Mouse (Mus musculus) adrenal gland, adult (tissue): ENCODE data around the gene Wdr91.

Source experiments
- DNase-seq, 2 experiments: peaks; one replicate each; pipeline ENCODE4 v3.0.0; 2022 to 2023; ENCODE audit warnings: low spot score in 1 of 2; ENCODE audit not compliant: inconsistent age in 2 of 2

Gene Wdr91

GRCm38 (mm10) chr6:34910371-34911219 is at the start of gene Wdr91:
TSS of gene Wdr91 (minus strand) at chr6:34910876.
- DNase-seq: peak; percentile 93 to 98

GRCm38 (mm10) chr6:34959131-34959530 is 48.5 kb upstream of the Wdr91 start:
- DNase-seq: peak; percentile 23 to 41

GRCm38 (mm10) chr6:34955862-34956241 is 45.2 kb upstream of the Wdr91 start:
- DNase-seq: no peak

GRCm38 (mm10) chr6:34954926-34955861 is 44.5 kb upstream of the Wdr91 start:
- peak; percentile 15 to 59 for DNase-seq

- DNase-seq: no peak
Observed at GRCm38 (mm10) chr6:34951956-34952667, 41.4 kb upstream of the Wdr91 start.

- DNase-seq: no peak
Observed at GRCm38 (mm10) chr6:34951518-34951917, 40.8 kb upstream of the Wdr91 start.

GRCm38 (mm10) chr6:34948461-34948860 is 37.8 kb upstream of the Wdr91 start:
- no peak for DNase-seq

GRCm38 (mm10) chr6:34946486-34947079 is 35.9 kb upstream of the Wdr91 start:
- DNase-seq: no peak

GRCm38 (mm10) chr6:34943499-34943898 is 32.8 kb upstream of the Wdr91 start:
- no peak for DNase-seq

- no peak for DNase-seq
Observed at GRCm38 (mm10) chr6:34942446-34942845, 31.8 kb upstream of the Wdr91 start.

- no peak for DNase-seq
Observed at GRCm38 (mm10) chr6:34941496-34941895, 30.8 kb upstream of the Wdr91 start.

GRCm38 (mm10) chr6:34939451-34939850 is 28.8 kb upstream of the Wdr91 start:
- no peak for DNase-seq

GRCm38 (mm10) chr6:34938929-34939325 is 28.3 kb upstream of the Wdr91 start:
- no peak for DNase-seq

GRCm38 (mm10) chr6:34938280-34938928 is 27.7 kb upstream of the Wdr91 start:
- no peak for DNase-seq

- no peak for DNase-seq
Observed at GRCm38 (mm10) chr6:34936743-34937142, 26.1 kb upstream of the Wdr91 start.

GRCm38 (mm10) chr6:34932633-34933032 is 22.0 kb upstream of the Wdr91 start:
- DNase-seq: no peak

- DNase-seq: no peak
Observed at GRCm38 (mm10) chr6:34927594-34927993, 16.9 kb upstream of the Wdr91 start.

- DNase-seq: peak; percentile 58 to 90
Observed at GRCm38 (mm10) chr6:34927156-34927555, 16.5 kb upstream of the Wdr91 start.

GRCm38 (mm10) chr6:34921941-34922340 is 11.3 kb upstream of the Wdr91 start:
- peak; percentile 29 to 67 for DNase-seq

GRCm38 (mm10) chr6:34920631-34921030 is 10.0 kb upstream of the Wdr91 start:
- no peak for DNase-seq
